Mouse (Mus musculus) embryonic facial prominence, embryonic 11.5 days (tissue): ENCODE data around the gene Actr1b. TPM values are rescaled to one million over a fixed set of nuclear protein-coding genes. Genes with fewer than 3 reads are reported as not detected.

Experiments
- ATAC-seq: fragments of 200-750 bp; cut with Nextera tagmentation; replicated peaks from 2 replicates; pipeline ENCODE4 v1.8.0; 2017; ENCODE audit warnings: low read depth; ENCODE audit not compliant: insufficient number of reproducible peaks, low FRiP score, low TSS enrichment
- DNase-seq: peaks from one replicate; pipeline ENCODE4 v3.0.0-alpha.2; 2015; ENCODE audit warnings: low spot score
- H3K27ac ChIP-seq: fragments of 300-500 bp; sonication (generic); replicated peaks from 2 replicates; pipeline ENCODE4 v1.5.1; 2014; ENCODE audit warnings: mild to moderate bottlenecking, low read depth, low read length, control low read depth
- H3K27me3 ChIP-seq: fragments of 300-500 bp; sonication (generic); 2 replicates; pipeline ENCODE4 v1.6.1; 2014; ENCODE audit warnings: mild to moderate bottlenecking, low read length, moderate library complexity, mixed read lengths; ENCODE audit not compliant: control insufficient read depth, insufficient read depth
- H3K36me3 ChIP-seq: fragments of 300-500 bp; sonication (generic); replicated peaks from 2 replicates; pipeline ENCODE4 v1.6.1; 2014; ENCODE audit warnings: low read depth, mild to moderate bottlenecking, low read length, moderate library complexity, mixed read lengths; ENCODE audit not compliant: control insufficient read depth, insufficient read depth
- H3K4me1 ChIP-seq: fragments of 300-500 bp; sonication (generic); 2 replicates; pipeline ENCODE4 v1.6.1; 2014; ENCODE audit warnings: low read length, mixed read lengths; ENCODE audit not compliant: control insufficient read depth, insufficient read depth
- H3K4me2 ChIP-seq: fragments of 300-500 bp; sonication (generic); 2 replicates; pipeline ENCODE4 v1.6.1; 2014; ENCODE audit warnings: low read depth, mild to moderate bottlenecking, control low read depth, low read length, moderate library complexity
- H3K4me3 ChIP-seq: fragments of 300-500 bp; sonication (generic); 2 replicates; pipeline ENCODE4 v1.5.1; 2014; ENCODE audit warnings: low read depth, low read length, control low read depth
- H3K9ac ChIP-seq: fragments of 300-500 bp; sonication (generic); replicated peaks from 2 replicates; pipeline ENCODE4 v1.6.1; 2014; ENCODE audit warnings: mild to moderate bottlenecking, control low read depth, low read length
- H3K9me3 ChIP-seq: fragments of 300-500 bp; sonication (generic); replicated peaks from 2 replicates; pipeline ENCODE4 v1.6.1; 2016; ENCODE audit warnings: mild to moderate bottlenecking, low read length, inconsistent platforms, mixed read lengths; ENCODE audit not compliant: control insufficient read depth
- WGBS: fragments of 180-500 bp; shearing (Covaris S2); extraction: QIAGEN DNeasy Blood & Tissue Kit; methylation state at CpG from one replicate; pipeline ENCODE4 v1.1.7; 2014; 5-methylcytosine and 5-hydroxymethylcytosine counted together
- polyA plus RNA-seq: library from polyadenylated mRNA; unstranded; fragments of >200 nt; fragmentation: Nextera tagmentation; extraction: Ambion mirVana; gene quantifications from 2 replicates; pipeline ENCODE4 v1.2.1, GENCODE M21; 2014

Gene Actr1b
- polyA plus RNA-seq, 1 experiment from 2014 or later: 90.9 TPM

GRCm38 (mm10) chr1:36711104-36711503 lies 3.1 kb downstream of the Actr1b start:
- H3K27ac ChIP-seq: no peak overlapping the region
- no peak for DNase-seq
- no peaks in the 10 kb centered on the region for H3K27me3 ChIP-seq
- no peak overlapping the region for H3K4me2 ChIP-seq
- 96% methylated on average over 2 of the region's 2 CpGs for WGBS
- H3K9ac ChIP-seq: no peak overlapping the region
- H3K4me1 ChIP-seq: no peaks in the 10 kb centered on the region; the same call in none of the 2 replicates
- no peaks in the 10 kb centered on the region; the same call in none of the 2 replicates for H3K36me3 ChIP-seq
- H3K4me3 ChIP-seq: no peak overlapping the region
- ATAC-seq: no peak
- no peaks in the 10 kb centered on the region for H3K9me3 ChIP-seq

GRCm38 (mm10) chr1:36709854-36710280 lies 4.4 kb downstream of the Actr1b start, which contains the start of gene 4933424G06Rik:
Gene 4933424G06Rik, plus strand, starts transcription at chr1:36710149.
- peak within 1 kb of the TSS; percentile 95 for H3K4me3 ChIP-seq
- no peaks in the 10 kb centered on the region for H3K27me3 ChIP-seq
- H3K27ac ChIP-seq: peak within 1 kb of the TSS; percentile 25; the same call in 1 of the 2 replicates
- WGBS: under 1% methylated on average over 29 of the region's 29 CpGs
- no peaks in the 10 kb centered on the region for H3K9me3 ChIP-seq
- ATAC-seq (peak; percentile 90), DNase-seq (peak; percentile 99)
- no peaks in the 10 kb centered on the region; the same call in none of the 2 replicates for H3K4me1 ChIP-seq
- H3K36me3 ChIP-seq: peaks cover 3% of the 10 kb centered on the region
- H3K4me2 ChIP-seq: peak within 1 kb of the TSS; percentile 78
- peak within 1 kb of the TSS; percentile 91 for H3K9ac ChIP-seq

GRCm38 (mm10) chr1:36709055-36709853 lies 5.0 kb downstream of the Actr1b start:
- Histone ChIP-seq H3K36me3 (peaks cover 3% of the 10 kb centered on the region), H3K9ac (peak overlapping the region; percentile 91), H3K4me2 (peak overlapping the region; percentile 78), H3K9me3 (no peaks in the 10 kb centered on the region), H3K27ac (peak overlapping the region; percentile 25; the same call in 1 of the 2 replicates), H3K4me1 (no peaks in the 10 kb centered on the region; the same call in none of the 2 replicates), H3K27me3 (no peaks in the 10 kb centered on the region), H3K4me3 (peak overlapping the region; percentile 95)
- DNase-seq: peak; percentile 51
- ATAC-seq: peak; percentile 78
- 1% methylated on average over 33 of the region's 33 CpGs for WGBS

- H3K36me3 ChIP-seq: peaks cover 4% of the 10 kb centered on the region
- no peaks in the 10 kb centered on the region for H3K9me3 ChIP-seq
- no peak for ATAC-seq
- peak overlapping the region; percentile 78 for H3K4me2 ChIP-seq
- 88% methylated on average over 1 of the region's 1 CpGs for WGBS
- H3K4me1 ChIP-seq: no peaks in the 10 kb centered on the region; the same call in none of the 2 replicates
- peak overlapping the region; percentile 95 for H3K4me3 ChIP-seq
- H3K27me3 ChIP-seq: no peaks in the 10 kb centered on the region
- peak overlapping the region; percentile 91 for H3K9ac ChIP-seq
- no peak overlapping the region for H3K27ac ChIP-seq
- no peak for DNase-seq
Measured at GRCm38 (mm10) chr1:36708626-36709025, 5.6 kb downstream of the Actr1b start.

DNA sequence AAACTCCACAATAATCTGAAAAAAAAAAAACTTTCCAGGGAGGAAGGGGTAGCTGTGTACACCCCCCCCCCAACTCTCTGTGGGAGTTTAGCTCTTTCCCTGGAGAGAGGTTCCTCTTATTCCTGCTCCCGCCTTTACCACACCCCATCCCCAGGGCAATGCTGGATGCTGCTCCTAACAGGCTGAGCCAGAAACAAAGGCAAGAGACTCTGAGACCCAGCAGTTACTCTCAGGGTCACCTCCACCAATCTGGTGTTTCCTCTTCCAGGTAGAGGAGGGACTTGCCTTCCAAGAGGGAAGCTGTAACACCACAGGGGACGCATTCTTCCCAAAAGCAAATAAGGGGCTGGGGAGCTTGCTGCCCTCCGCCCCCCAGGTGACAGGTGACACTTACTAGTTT lies 6.4 kb downstream of the Actr1b start:
- no peaks in the 10 kb centered on the region; the same call in none of the 2 replicates for H3K4me1 ChIP-seq
- H3K27me3 ChIP-seq: no peaks in the 10 kb centered on the region
- 84% methylated on average over 3 of the region's 3 CpGs for WGBS
- ATAC-seq (no peak), DNase-seq (no peak)
- no peak overlapping the region for H3K4me3 ChIP-seq
- H3K36me3 ChIP-seq: peaks cover 7% of the 10 kb centered on the region
- no peaks in the 10 kb centered on the region for H3K9me3 ChIP-seq
- H3K9ac ChIP-seq: peak overlapping the region; percentile 28; the same call in 1 of the 2 replicates
- no peak overlapping the region for H3K27ac ChIP-seq
- H3K4me2 ChIP-seq: no peak overlapping the region

DNA sequence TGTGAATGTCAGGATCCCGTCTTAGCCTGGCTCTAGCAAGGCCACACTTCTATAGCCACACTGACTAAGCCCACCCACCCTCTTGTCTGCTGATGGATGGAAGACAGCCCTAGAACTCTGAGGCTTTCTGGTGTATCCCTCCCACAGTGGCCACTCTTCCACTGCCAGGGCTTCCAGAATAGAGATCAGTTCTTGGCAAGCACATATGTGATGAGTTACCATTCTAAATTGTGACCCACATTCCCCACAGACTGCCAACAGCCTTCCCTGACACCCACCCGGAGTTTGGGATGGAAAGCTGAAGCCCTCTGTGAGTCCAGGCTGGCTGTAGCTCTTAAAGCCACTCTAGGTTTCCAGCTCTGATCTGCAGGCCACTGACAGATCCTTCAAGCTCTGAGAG lies 7.1 kb downstream of the Actr1b start:
- Histone ChIP-seq H3K36me3 (peaks cover 7% of the 10 kb centered on the region), H3K4me2 (no peak overlapping the region), H3K27ac (no peak overlapping the region), H3K27me3 (no peaks in the 10 kb centered on the region), H3K9me3 (no peaks in the 10 kb centered on the region), H3K4me3 (no peak overlapping the region), H3K9ac (no peak overlapping the region), H3K4me1 (no peaks in the 10 kb centered on the region; the same call in none of the 2 replicates)
- DNase-seq (no peak), ATAC-seq (no peak)
- 74% methylated on average over 2 of the region's 2 CpGs for WGBS

DNA sequence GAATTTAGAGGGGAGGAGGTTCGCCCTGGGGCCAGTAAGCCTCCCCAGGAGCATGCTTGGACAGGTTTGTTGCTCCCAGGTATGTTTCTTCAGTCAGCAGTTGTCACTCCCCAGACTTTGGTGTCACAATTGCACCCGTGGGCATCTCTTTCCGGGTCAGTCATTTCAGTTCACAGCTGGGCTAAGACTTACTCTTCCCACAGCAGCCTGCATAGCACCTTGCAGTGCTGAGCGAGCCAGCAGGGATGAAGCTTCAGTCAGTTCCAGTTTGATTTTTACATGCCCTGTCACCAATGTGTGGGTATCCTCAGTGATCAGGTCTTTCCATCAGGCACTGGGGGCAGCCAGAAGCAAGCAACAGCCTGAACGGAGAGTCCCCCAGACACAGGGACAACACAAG lies 17.2 kb downstream of the Actr1b start:
- H3K27ac ChIP-seq: no peak overlapping the region
- DNase-seq (no peak), ATAC-seq (no peak)
- H3K4me2 ChIP-seq: no peak overlapping the region
- peaks cover 2% of the 10 kb centered on the region for H3K36me3 ChIP-seq
- WGBS: 64% methylated on average over 5 of the region's 5 CpGs
- H3K27me3 ChIP-seq: no peaks in the 10 kb centered on the region
- H3K4me3 ChIP-seq: no peak overlapping the region
- H3K4me1 ChIP-seq: no peaks in the 10 kb centered on the region; the same call in 1 of the 2 replicates
- H3K9ac ChIP-seq: no peak overlapping the region
- no peaks in the 10 kb centered on the region for H3K9me3 ChIP-seq

GRCm38 (mm10) chr1:36696411-36696810 lies 17.8 kb downstream of the Actr1b start:
- Histone ChIP-seq H3K27ac (no peak overlapping the region), H3K9ac (no peak overlapping the region), H3K4me1 (no peaks in the 10 kb centered on the region; the same call in 1 of the 2 replicates), H3K4me3 (no peak overlapping the region), H3K27me3 (no peaks in the 10 kb centered on the region), H3K4me2 (no peak overlapping the region), H3K36me3 (peaks cover 2% of the 10 kb centered on the region), H3K9me3 (no peaks in the 10 kb centered on the region)
- 66% methylated on average over 6 of the region's 6 CpGs for WGBS
- DNase-seq: no peak
- no peak for ATAC-seq
